Mouse (Mus musculus) embryonic fibroblast, embryonic 13.5 days (primary cell): ENCODE measurements at regions not wholly inside any gene's neighbourhood (a gene's known extent, or its start where the extent isn't known, plus 50 kb on each side); places are given as distances from the start of the nearest gene placed in this dataset.

Experiments used
- CTCF ChIP-seq: IDR thresholded peaks from 2 replicates; pipeline ENCODE4 v1.5.1; 2011; ENCODE audit warnings: mild to moderate bottlenecking, control low read depth, low read length, moderate library complexity, borderline replicate concordance; ENCODE audit not compliant: insufficient read depth
- POLR2A ChIP-seq: IDR thresholded peaks from 2 replicates; pipeline ENCODE4 v1.6.1; 2011; ENCODE audit warnings: low read depth, mild to moderate bottlenecking, control low read depth, low read length, moderate library complexity

GRCm38 (mm10) chr16:85966892-85967444 is 65.3 kb upstream of the Adamts5 start:
- TF ChIP-seq CTCF (no peak), POLR2A (no peak)
